Mouse (Mus musculus) forebrain, embryonic 15.5 days (tissue): ENCODE data around the gene Cdc5l. TPM values are rescaled to one million over a fixed set of nuclear protein-coding genes. Genes with fewer than 3 reads are reported as not detected.

Experiments
- ATAC-seq: fragments of 200-750 bp; cut with Nextera tagmentation; replicated peaks from 2 replicates; pipeline ENCODE4 v1.8.0; 2017; ENCODE audit warnings: mild to moderate bottlenecking, moderate TSS enrichment, moderate library complexity
- H3K27ac ChIP-seq: fragments of 300-500 bp; sonication (generic); replicated peaks from 2 replicates; pipeline ENCODE4 v1.5.1; 2015; ENCODE audit warnings: mild to moderate bottlenecking, inconsistent platforms
- H3K27me3 ChIP-seq: fragments of 300-500 bp; sonication (generic); 2 replicates; pipeline ENCODE4 v1.6.1; 2015; ENCODE audit warnings: inconsistent platforms
- H3K36me3 ChIP-seq: fragments of 300-500 bp; sonication (generic); 2 replicates; pipeline ENCODE4 v1.6.1; 2015; ENCODE audit warnings: mild to moderate bottlenecking, inconsistent platforms
- H3K4me1 ChIP-seq: fragments of 300-500 bp; sonication (generic); 2 replicates; pipeline ENCODE4 v1.6.1; 2015; ENCODE audit warnings: inconsistent platforms
- H3K4me2 ChIP-seq: fragments of 300-500 bp; sonication (generic); replicated peaks from 2 replicates; pipeline ENCODE4 v1.6.1; 2015; ENCODE audit warnings: mild to moderate bottlenecking, inconsistent platforms
- H3K4me3 ChIP-seq: fragments of 300-500 bp; sonication (generic); 2 replicates; pipeline ENCODE4 v1.5.1; 2015; ENCODE audit warnings: mild to moderate bottlenecking, inconsistent platforms
- H3K9ac ChIP-seq: fragments of 300-500 bp; sonication (generic); replicated peaks from 2 replicates; pipeline ENCODE4 v1.6.1; 2015; ENCODE audit warnings: mild to moderate bottlenecking, inconsistent platforms
- H3K9me3 ChIP-seq: fragments of 300-500 bp; sonication (generic); 2 replicates; pipeline ENCODE4 v1.6.1; 2016; ENCODE audit warnings: inconsistent platforms
- WGBS: fragments of 180-500 bp; shearing (Covaris S2); methylation state at CpG from one replicate; pipeline ENCODE4 v1.1.7; 2015; ENCODE audit warnings: mixed read lengths; 5-methylcytosine and 5-hydroxymethylcytosine counted together
- polyA plus RNA-seq: library from polyadenylated mRNA; unstranded; fragments of >200 nt; fragmentation: Nextera tagmentation; extraction: Ambion mirVana; gene quantifications from 2 replicates; pipeline ENCODE4 v1.2.1, GENCODE M21; 2015

The Cdc5l gene
- polyA plus RNA-seq, 1 experiment from 2014 or later: 69.5 TPM

- Histone ChIP-seq H3K27ac (no peak overlapping the region), H3K4me3 (no peak overlapping the region), H3K36me3 (no peaks in the 10 kb centered on the region), H3K9ac (no peak overlapping the region), H3K27me3 (no peaks in the 10 kb centered on the region), H3K4me2 (no peak overlapping the region), H3K4me1 (no peaks in the 10 kb centered on the region), H3K9me3 (no peaks in the 10 kb centered on the region)
- 84% methylated on average over 9 of the region's 9 CpGs for WGBS
- no peak for ATAC-seq
Observed at GRCm38 (mm10) chr17:45356431-45356830, 77.1 kb downstream of the Cdc5l start.

- Histone ChIP-seq H3K4me3 (no peak overlapping the region), H3K27ac (no peak overlapping the region), H3K9me3 (0 out of 2 replicates have a peak, but pooled peaks cover 4% of the 10 kb centered on the region), H3K4me2 (no peak overlapping the region), H3K36me3 (no peaks in the 10 kb centered on the region), H3K4me1 (no peaks in the 10 kb centered on the region), H3K9ac (no peak overlapping the region), H3K27me3 (no peaks in the 10 kb centered on the region)
- ATAC-seq: no peak
- 93% methylated on average over 4 of the region's 4 CpGs for WGBS
Observed at GRCm38 (mm10) chr17:45347951-45348350, 85.6 kb downstream of the Cdc5l start.

Other genes with a start within 250 kb of the Cdc5l start
- 1.4 and 1.7 TPM in 2 replicates for gene Spats1, start 41.7 kb upstream of the Cdc5l start, polyA plus RNA-seq
- gene Aars2, start 73.1 kb upstream of the Cdc5l start, polyA plus RNA-seq: 17.3 and 17.4 TPM in 2 replicates
- 4.7 and 4.8 TPM in 2 replicates for gene Tcte1, start 89.7 kb upstream of the Cdc5l start, polyA plus RNA-seq
- gene Tmem151b, start 115.9 kb upstream of the Cdc5l start, polyA plus RNA-seq: 34.5 and 36.2 TPM in 2 replicates
- gene Nfkbie, start 122.0 kb upstream of the Cdc5l start, polyA plus RNA-seq: 4.2 and 4.6 TPM in 2 replicates
- 97.9 and 99.8 TPM in 2 replicates for gene Slc35b2, start 130.1 kb upstream of the Cdc5l start, polyA plus RNA-seq
- gene Hsp90ab1, start 139.5 kb upstream of the Cdc5l start, polyA plus RNA-seq: 1,627 and 1,637 TPM in 2 replicates
- 62.5 and 63.7 TPM in 2 replicates for gene Slc29a1, start 165.9 kb upstream of the Cdc5l start, polyA plus RNA-seq
- not detected in 2 replicates for gene Mymx, start 168.4 kb upstream of the Cdc5l start, polyA plus RNA-seq
- 0.83 and 1.00 TPM in 2 replicates for gene Capn11, start 225.6 kb upstream of the Cdc5l start, polyA plus RNA-seq